Mouse (Mus musculus): Measurements from ENCODE around the gene Olfr181. TPM values are rescaled to one million over a fixed set of nuclear protein-coding genes. Genes with fewer than 3 reads are reported as not detected.

The Olfr181 gene
- not detected in 2 replicates for polyA plus RNA-seq (2012; rRNA removed)

DNA sequence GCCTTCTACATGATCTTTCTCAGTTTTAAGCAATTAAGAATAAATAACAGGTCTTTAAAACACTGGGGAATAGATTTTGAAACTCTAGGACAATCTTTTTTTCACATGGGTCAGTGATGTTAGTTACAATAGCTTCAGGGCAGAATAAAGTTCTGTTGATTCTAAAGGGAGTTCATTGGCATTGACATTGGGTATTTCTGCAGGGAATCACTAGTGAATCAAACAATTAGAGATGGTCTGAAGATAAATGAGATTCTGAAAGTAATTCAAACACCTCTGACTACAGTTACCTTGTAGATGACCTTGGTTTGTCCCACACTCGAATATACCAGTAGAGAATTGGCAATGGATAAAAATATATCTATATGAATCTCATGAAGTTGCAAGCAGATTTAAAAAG is at the start of gene Olfr181:
Gene Olfr181, minus strand, starts transcription at position 101 of the 400 bp plus-strand sequence.
- DNase-seq, result no peak
- no peak for TF ChIP-seq CTCF (IDR thresholded peaks at IDR 0.05; ENCODE audit: borderline replicate concordance, control insufficient read depth, extremely low read depth, insufficient read depth, low read length, poor library complexity)
- no peak within 1 kb of the TSS for H3K27ac ChIP-seq (ENCODE audit: control insufficient read depth, insufficient read depth, low read length)
- H3K4me3 ChIP-seq (ENCODE audit: control insufficient read depth, insufficient read depth, low read length), result no peak within 1 kb of the TSS
- no peaks in the 10 kb centered on the region for H3K4me1 ChIP-seq (replicated peaks; ENCODE audit: control insufficient read depth, insufficient read depth, low read length)
- 68% methylated on average over 1 of the region's 1 CpGs for whole genome bisulfite sequencing
- no peaks in the 10 kb centered on the region for H3K27me3 ChIP-seq (ENCODE audit: control insufficient read depth, insufficient read depth, low read length)
- no peaks in the 10 kb centered on the region for H3K36me3 ChIP-seq (ENCODE audit: control insufficient read depth, insufficient read depth, low read length)

DNA sequence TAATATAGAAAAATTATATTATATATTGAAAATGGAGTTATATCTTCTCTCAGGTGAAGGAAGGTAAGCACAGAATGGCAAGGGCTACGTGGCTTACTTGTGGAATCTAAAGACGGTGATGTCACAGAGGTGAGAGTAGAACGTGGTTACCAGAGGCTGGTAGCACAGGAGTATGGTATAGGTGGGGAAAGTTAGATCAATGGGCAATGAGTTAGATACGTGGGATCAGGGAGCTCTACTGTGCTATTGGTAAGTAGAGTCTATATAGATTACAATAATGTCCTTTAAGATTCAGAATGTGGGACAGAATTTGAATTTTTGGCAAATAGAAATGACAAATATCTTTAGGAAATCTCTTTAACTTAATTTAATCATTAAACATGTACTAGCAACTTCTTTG is 737 bp upstream of the Olfr181 start, which contains the start of gene Olfr180:
Gene Olfr180, minus strand, starts transcription at position 101 of the 400 bp plus-strand sequence.
- no peak within 1 kb of the TSS for H3K4me3 ChIP-seq (ENCODE audit: control insufficient read depth, insufficient read depth, low read length)
- H3K27ac ChIP-seq (ENCODE audit: control insufficient read depth, insufficient read depth, low read length), result no peak within 1 kb of the TSS
- no peaks in the 10 kb centered on the region for H3K4me1 ChIP-seq (replicated peaks; ENCODE audit: control insufficient read depth, insufficient read depth, low read length)
- DNase-seq, result no peak
- H3K27me3 ChIP-seq (ENCODE audit: control insufficient read depth, insufficient read depth, low read length), result no peaks in the 10 kb centered on the region
- H3K36me3 ChIP-seq (ENCODE audit: control insufficient read depth, insufficient read depth, low read length), result no peaks in the 10 kb centered on the region
- 88% methylated on average over 4 of the region's 4 CpGs for WGBS
- TF ChIP-seq CTCF (IDR thresholded peaks at IDR 0.05; ENCODE audit: borderline replicate concordance, control insufficient read depth, extremely low read depth, insufficient read depth, low read length, poor library complexity) (no peak), POLR2A (IDR thresholded peaks at IDR 0.05; ENCODE audit: control insufficient read depth, extremely low read depth, insufficient read depth, low read length, poor library complexity) (no peak)

DNA sequence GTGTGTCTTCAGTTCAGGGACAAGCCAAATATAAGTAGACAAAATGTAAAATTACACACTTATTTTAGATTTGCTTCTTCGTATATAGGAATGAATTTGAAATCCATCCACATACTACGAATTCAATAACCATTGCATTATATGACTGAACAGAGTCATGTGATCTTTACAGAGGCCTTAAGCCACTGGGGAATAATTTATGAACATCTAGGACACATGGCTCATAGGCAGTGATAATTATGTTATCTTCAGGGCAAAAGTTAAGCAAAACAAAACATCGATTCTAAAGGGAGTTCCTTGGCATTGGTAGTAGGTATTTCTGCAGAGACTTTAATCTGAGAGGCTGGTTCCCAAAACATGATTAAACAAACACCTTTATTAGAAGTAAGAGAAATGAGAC is 36.6 kb downstream of the Olfr181 start, which contains the start of gene Olfr178:
Gene Olfr178, minus strand, starts transcription at position 101 of the 400 bp plus-strand sequence.
- Histone ChIP-seq H3K27me3 (ENCODE audit: control insufficient read depth, insufficient read depth, low read length) (no peaks in the 10 kb centered on the region), H3K4me3 (ENCODE audit: control insufficient read depth, insufficient read depth, low read length) (no peak within 1 kb of the TSS), H3K4me1 (replicated peaks; ENCODE audit: control insufficient read depth, insufficient read depth, low read length) (no peaks in the 10 kb centered on the region), H3K27ac (ENCODE audit: control insufficient read depth, insufficient read depth, low read length) (no peak within 1 kb of the TSS), H3K36me3 (ENCODE audit: control insufficient read depth, insufficient read depth, low read length) (no peaks in the 10 kb centered on the region)
- TF ChIP-seq POLR2A (IDR thresholded peaks at IDR 0.05; ENCODE audit: control insufficient read depth, extremely low read depth, insufficient read depth, low read length, poor library complexity) (no peak), CTCF (IDR thresholded peaks at IDR 0.05; ENCODE audit: borderline replicate concordance, control insufficient read depth, extremely low read depth, insufficient read depth, low read length, poor library complexity) (no peak)
- 88% methylated on average over 3 of the region's 3 CpGs for WGBS
- no peak for DNase-seq

DNA sequence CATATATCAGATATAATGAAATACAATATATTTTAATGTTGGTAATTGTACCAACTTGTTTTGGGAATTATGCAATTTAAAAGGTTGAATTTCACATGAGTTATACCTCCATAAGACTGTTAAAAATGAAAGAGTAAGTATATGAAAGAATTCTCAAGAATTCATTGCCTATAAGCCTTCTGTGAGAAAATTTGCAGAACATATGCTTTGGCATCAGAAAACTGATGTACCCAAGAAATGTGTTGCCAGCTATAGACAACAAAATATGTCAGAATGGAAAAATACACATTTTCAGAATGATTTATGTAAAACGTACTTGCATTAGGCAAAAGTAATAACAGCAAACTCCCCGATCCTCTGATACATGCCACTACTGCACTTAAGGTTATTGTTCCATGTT is 44.1 kb downstream of the Olfr181 start:
- Histone ChIP-seq H3K36me3 (ENCODE audit: control insufficient read depth, insufficient read depth, low read length) (no peaks in the 10 kb centered on the region), H3K4me1 (replicated peaks; ENCODE audit: control insufficient read depth, insufficient read depth, low read length) (no peaks in the 10 kb centered on the region), H3K4me3 (ENCODE audit: control insufficient read depth, insufficient read depth, low read length) (no peak overlapping the region), H3K27me3 (ENCODE audit: control insufficient read depth, insufficient read depth, low read length) (no peaks in the 10 kb centered on the region), H3K27ac (ENCODE audit: control insufficient read depth, insufficient read depth, low read length) (no peak overlapping the region)
- no peak for DNase-seq
- WGBS, result 95% methylated on average over 2 of the region's 2 CpGs
- TF ChIP-seq CTCF (IDR thresholded peaks at IDR 0.05; ENCODE audit: borderline replicate concordance, control insufficient read depth, extremely low read depth, insufficient read depth, low read length, poor library complexity) (no peak), POLR2A (IDR thresholded peaks at IDR 0.05; ENCODE audit: control insufficient read depth, extremely low read depth, insufficient read depth, low read length, poor library complexity) (no peak)

Other genes with a start within 250 kb of the Olfr181 start
- 0.17 and 0.24 TPM in 2 replicates for gene Gpr15, start 209.7 kb downstream of the Olfr181 start, polyA plus RNA-seq (2012; rRNA removed)
- 47.4 and 51.4 TPM in 2 replicates for gene Cldnd1, start 200.8 kb downstream of the Olfr181 start, polyA plus RNA-seq (2012; rRNA removed)
- not detected in 2 replicates for gene Olfr172, start 165.6 kb downstream of the Olfr181 start, polyA plus RNA-seq (2012; rRNA removed)
- not detected in 2 replicates for gene Olfr173, start 128.5 kb downstream of the Olfr181 start, polyA plus RNA-seq (2012; rRNA removed)
- gene Olfr175-ps1, start 102.0 kb downstream of the Olfr181 start, polyA plus RNA-seq (2012; rRNA removed), result 0.18 and 0.19 TPM in 2 replicates
- not detected in 2 replicates for gene Olfr177, start 54.0 kb downstream of the Olfr181 start, polyA plus RNA-seq (2012; rRNA removed)
- not detected in 2 replicates for gene Olfr178, start 36.7 kb downstream of the Olfr181 start, polyA plus RNA-seq (2012; rRNA removed)
- gene Olfr180, start 637 bp upstream of the Olfr181 start, polyA plus RNA-seq (2012; rRNA removed), result not detected in 2 replicates
- not detected in 2 replicates for gene Olfr183, start 66.6 kb upstream of the Olfr181 start, polyA plus RNA-seq (2012; rRNA removed)
- not detected in 2 replicates for gene Olfr186, start 101.5 kb upstream of the Olfr181 start, polyA plus RNA-seq (2012; rRNA removed)
- gene Olfr187, start 111.0 kb upstream of the Olfr181 start, polyA plus RNA-seq (2012; rRNA removed), result not detected in 2 replicates
- gene Olfr190, start 149.2 kb upstream of the Olfr181 start, polyA plus RNA-seq (2012; rRNA removed), result not detected in 2 replicates
- gene Olfr191, start 161.1 kb upstream of the Olfr181 start, polyA plus RNA-seq (2012; rRNA removed), result not detected in 2 replicates
- not detected in 2 replicates for gene Olfr193, start 183.1 kb upstream of the Olfr181 start, polyA plus RNA-seq (2012; rRNA removed)
- not detected in 2 replicates for gene Olfr194, start 192.3 kb upstream of the Olfr181 start, polyA plus RNA-seq (2012; rRNA removed)
- not detected in 2 replicates for gene Olfr195, start 218.3 kb upstream of the Olfr181 start, polyA plus RNA-seq (2012; rRNA removed)
- gene Olfr196, start 241.7 kb upstream of the Olfr181 start, polyA plus RNA-seq (2012; rRNA removed), result not detected in 2 replicates

All from thymus, adult 2 months (tissue).